Mouse (Mus musculus) G1E (cell line): Measurements from ENCODE around the gene Crygn.

ENCODE experiments used
- CTCF ChIP-seq: IDR thresholded peaks from 2 replicates; pipeline ENCODE4 v1.5.1; 2012; ENCODE audit warnings: low read depth, low read length, inconsistent platforms, mixed read lengths
- GATA1 ChIP-seq: IDR thresholded peaks from 2 replicates; pipeline ENCODE4 v1.6.1; 2012; ENCODE audit warnings: borderline replicate concordance, low read length, inconsistent platforms, mixed read lengths
- GATA2 ChIP-seq: IDR thresholded peaks from 2 replicates; pipeline ENCODE4 v1.6.1; 2012; ENCODE audit warnings: low read depth, low read length, inconsistent platforms, borderline replicate concordance
- TAL1 ChIP-seq: conservative IDR thresholded peaks from 2 replicates; pipeline ENCODE4 v1.6.1; 2012; ENCODE audit warnings: low read depth, low read length, inconsistent platforms, mixed read lengths

DNA sequence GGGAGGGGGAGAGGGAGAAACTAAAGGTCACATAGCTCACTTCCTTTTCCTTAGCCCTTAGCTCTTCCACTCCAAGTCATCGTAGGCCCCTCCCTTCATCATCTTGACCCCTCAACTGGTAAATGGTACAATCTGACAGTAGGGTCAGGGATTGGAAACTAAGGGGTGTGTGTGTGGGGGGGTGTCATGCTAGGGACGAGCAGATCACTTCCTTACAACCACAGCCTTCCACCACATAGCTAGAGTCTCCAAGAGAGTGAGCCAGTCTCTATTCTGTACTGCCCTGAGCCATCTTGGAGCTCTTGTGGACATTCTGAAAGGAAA lies 5.7 kb downstream of the Crygn start:
- no peak for TF ChIP-seq CTCF
- TF ChIP-seq TAL1, result no peak
- no peak for TF ChIP-seq GATA2
- no peak for TF ChIP-seq GATA1
